Mouse (Mus musculus): ENCODE measurements at regions not wholly inside any gene's neighbourhood (a gene's known extent, or its start where the extent isn't known, plus 50 kb on each side); places are given as distances from the start of the nearest gene placed in this dataset.

DNA sequence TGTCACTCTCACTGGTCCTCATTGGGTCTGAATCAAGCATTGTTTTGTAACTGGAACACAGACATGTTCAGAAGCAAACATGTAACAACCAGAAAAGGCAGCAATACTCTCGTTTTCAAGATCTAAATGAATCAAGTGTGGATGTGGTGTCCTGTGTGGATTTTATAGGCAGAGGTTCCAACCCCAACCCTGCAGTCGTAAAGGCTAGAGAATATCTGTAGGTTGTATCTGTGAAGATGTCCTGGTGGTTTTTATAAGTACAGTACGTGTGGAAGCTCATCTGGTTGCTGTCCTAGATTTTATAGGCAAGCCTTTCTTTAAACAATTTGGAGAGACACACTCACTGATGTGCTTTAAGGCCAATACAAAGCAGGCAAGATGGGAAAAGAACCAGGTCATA, 518.8 kb upstream of the Atp11b start:
- DNase-seq (ENCODE audit: low spot score): no peak

DNA sequence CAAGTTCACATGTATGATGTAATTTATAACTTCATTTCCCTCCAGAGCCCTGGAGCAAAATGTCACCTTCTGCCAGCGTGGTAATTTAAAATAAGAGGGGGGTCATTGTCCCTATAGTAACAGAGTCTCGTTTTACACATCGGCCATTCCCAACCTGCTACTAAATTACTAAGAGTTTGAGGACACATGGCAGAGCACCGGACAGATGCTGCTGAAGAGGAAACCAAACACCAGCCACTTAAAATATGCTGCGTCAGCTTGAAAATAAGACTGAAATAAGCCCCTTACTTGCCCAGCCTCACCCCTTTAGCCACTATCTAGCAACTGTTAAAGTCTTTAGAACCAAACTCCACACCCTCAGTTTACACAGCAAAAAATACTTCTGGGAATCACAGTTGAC, 518.1 kb upstream of the Atp11b start:
- no peak for DNase-seq (ENCODE audit: low spot score)

DNA sequence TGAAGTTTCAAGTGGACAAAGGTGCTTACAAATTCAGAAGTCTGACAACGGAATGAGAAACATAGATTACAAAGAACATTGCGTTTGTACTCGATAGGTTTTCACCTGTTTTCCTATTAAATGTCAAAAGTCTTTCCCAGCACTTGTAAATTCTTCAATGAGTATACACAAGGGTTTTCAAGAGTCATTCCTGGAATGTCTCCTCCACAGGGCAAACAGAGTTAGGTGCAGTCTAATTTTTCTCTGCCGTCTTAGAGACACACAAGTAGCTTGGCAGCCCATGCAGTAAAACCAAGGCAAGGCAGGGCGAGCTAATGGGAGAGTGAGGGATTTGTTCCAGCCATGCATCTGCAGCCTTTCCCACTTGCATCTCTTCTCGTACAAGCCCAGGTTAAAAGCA, 516.6 kb upstream of the Atp11b start:
- no peak for DNase-seq (ENCODE audit: low spot score)

DNA sequence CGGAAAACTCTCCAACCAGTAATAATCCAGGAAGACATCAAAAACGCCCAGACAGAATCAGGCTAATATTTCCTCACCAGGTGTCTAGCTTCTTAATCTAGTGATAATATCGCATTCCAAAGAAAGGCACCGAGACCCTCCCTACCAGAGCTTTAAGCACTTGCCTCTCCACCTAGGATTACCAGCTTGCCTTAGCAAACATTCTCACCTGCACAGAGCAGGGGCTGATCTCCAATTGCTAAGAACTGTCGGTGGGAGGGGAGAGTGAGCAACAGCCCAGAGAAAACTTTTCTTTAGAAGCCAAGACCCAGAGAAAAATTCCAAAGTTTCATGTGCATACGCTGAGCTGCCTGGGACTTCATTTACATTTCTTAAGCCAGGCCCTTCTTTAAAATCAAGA, 511.6 kb upstream of the Atp11b start:
- DNase-seq (ENCODE audit: low spot score): no peak

DNA sequence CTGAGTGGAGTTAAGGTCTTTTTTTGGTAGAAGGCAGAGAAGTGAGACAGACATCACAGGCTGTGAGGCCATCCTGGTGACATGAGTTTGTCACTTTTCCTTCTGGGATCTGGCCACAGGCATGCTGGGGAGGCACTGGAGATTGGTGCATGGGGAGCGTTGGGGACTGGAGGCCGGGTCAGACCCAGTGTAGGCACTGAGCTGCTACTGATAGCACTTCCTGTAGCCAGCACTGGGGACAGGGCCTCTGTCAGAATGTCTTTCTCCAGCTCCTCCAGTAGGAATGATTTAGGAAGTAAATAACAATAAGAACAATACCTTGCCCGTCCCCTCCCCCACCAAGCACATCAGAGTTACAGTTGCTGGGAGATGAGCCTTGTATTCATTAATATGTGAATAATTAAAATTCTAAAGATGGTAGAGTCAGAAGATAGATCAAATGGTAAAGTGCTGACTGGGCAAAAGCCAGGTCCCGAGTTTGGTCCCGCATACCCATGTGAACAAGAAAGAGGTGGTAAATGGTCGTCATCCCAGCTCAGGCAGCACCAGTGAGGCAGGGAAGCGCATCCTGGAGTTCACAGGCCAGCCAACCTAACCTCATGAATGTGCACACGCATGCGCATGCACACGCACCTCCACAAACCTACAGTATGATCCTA, 510.9 kb upstream of the Atp11b start:
- DNase-seq (ENCODE audit: low spot score): no peak

DNA sequence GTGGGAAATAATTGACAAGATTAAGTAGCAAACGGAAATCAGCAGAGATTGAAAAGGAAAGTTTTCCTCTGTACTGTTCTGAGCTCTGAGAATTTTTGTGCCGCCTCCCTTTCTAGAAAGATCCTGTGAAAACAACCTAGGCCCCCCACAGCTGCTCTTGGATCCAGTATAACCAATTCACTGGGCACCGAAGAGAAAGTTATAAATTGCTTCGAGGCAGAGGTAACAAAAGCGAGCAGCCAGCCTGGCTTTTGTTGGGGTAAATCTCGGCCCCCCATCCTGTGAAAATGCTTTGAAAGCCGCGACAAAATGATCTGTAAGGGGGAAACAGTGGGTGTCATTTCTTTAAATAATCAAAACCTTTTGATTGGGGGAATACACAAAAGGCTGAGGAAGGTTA, 508.9 kb upstream of the Atp11b start:
- no peak for DNase-seq (ENCODE audit: low spot score)

DNA sequence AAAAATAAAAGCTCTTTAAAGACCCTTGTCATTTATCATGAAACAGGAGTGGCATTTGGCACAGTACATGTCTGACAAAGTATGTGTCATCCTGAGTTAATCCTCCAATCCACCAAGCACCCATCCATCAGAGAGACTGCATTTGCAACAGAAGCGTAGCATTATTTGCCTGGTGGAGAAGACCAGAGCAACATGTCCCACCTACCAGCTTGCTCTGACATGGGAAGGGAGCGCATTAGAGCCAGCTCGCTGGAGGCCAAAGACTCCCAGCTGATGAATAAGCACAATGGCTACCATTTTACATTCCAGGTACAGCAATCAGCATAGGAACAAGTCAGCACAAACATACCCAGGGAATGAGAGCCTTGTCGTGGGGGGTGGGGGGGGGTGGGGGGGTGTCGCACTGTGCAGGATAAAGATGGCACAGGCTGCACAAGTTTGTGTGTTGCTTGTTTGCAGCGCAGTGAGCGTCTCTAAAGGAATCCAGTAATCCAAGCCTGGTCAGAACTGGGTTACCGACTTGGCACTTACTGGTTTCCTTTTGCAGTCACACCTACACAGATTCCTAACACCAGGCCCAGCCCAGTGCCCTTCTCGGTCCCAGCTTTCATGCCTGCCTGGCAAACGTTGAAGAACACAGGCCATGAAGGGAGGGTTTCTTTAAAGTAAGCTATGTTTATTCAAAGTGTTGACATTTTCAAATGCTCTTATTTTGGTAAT, 507.8 kb upstream of the Atp11b start:
- DNase-seq (ENCODE audit: low spot score): no peak

DNA sequence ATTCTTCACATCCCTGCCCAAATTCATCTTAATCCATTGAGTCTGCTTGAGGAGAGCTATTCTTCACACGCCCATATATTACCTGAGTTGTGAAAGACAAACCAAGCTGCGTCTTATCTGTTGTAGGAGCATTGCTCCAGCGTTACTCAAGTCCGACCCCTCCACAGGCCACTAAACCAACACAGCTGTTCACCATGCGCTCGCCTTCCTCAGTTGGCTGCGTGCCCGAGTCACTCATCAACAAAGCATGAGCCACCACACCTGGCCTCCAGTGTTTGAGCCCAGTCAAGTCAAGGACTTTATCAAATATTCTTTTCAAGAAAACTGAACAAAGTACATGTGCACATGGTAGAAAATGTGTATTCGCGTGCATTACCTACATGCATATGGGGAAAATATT, 504.7 kb upstream of the Atp11b start:
- no peak for DNase-seq (ENCODE audit: low spot score)

DNA sequence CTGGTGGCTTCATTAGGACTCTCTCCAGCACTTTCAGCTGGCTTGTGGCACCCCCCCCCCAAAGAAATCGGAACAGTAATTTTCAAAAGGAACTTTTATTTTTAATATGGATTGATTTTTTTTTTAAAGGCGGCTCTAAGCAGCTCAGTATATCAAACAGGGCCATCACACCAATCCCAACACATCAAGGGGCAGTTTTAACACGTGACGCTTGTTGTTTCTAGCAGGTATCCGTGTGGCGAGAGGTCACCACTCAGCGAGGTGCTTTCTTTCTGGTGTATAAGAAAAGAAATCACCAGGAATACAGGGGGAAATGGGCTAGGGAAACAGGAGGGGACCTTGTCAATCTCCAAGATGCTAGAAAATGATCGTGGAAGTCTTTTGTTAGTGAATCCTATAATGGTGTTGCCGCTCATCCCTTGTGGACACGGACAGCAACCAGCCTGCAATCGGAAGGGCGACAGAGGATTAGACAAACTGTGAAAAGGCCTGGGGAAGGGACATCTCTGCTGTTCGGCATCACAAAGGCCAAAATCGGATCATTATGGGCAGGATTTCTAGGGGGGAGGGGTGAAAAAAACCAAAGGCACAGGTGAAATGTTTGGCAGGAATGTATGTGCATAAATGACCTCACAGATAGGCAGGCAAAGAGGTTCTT, 503.7 kb upstream of the Atp11b start:
- DNase-seq (ENCODE audit: low spot score): no peak

DNA sequence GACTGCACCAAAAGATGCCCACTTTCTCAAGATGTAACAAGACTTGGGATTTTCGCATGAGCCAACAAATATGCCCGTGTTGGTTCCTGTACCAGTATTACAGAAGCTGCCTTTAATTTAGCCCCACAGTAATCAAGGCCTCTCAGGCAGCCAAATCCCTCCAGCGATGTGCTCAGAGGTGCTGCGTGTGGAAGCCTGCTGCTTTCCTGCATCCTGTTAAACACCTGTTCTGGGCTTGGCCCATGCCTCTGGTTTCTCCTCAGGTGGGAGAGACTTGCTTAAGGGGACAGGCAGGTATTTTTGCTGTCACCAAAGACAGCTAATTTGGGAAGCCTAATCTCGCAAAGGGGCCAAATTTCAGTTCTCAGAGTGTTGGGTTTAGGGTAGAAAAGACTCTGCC, 500.0 kb upstream of the Atp11b start:
- DNase-seq (ENCODE audit: low spot score): no peak

DNA sequence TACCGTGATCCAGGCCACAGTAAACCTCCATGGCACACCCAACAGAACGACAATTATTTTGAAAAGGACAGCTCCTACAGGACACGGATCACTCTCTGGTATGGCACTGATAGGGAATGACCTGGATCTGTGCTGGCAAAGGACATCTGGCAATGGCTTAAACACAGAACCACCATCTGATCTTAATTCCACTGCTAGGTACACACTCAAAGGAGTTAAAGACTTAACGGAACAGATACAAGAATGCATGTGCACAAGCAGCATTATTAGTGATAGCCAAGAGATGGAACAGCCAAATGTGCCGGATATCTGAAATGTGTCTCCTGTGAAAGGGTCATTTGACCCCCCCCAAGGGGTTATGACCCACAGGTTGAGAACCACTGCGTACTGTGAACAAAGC, 493.0 kb upstream of the Atp11b start:
- DNase-seq (ENCODE audit: low spot score): no peak

DNA sequence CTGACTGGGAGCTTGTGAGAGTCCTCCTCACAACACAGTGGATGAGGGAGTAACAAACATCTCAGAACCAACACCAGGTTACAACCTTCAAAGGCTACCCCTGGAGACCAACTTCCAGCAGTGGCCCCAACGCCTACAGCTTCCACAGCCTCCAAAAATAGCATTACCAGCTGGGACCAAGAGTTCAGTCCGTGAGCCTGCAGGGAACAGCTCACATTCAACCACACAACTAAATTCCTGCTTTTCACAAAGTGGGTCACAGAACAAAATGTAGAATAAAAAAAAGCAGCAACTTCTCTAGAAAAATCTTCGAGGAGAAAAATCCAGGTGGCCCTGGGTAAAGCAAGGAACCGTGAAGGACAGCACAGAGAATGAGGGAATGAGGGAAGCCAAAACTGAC, 485.0 kb upstream of the Atp11b start:
- DNase-seq (ENCODE audit: low spot score): no peak

DNA sequence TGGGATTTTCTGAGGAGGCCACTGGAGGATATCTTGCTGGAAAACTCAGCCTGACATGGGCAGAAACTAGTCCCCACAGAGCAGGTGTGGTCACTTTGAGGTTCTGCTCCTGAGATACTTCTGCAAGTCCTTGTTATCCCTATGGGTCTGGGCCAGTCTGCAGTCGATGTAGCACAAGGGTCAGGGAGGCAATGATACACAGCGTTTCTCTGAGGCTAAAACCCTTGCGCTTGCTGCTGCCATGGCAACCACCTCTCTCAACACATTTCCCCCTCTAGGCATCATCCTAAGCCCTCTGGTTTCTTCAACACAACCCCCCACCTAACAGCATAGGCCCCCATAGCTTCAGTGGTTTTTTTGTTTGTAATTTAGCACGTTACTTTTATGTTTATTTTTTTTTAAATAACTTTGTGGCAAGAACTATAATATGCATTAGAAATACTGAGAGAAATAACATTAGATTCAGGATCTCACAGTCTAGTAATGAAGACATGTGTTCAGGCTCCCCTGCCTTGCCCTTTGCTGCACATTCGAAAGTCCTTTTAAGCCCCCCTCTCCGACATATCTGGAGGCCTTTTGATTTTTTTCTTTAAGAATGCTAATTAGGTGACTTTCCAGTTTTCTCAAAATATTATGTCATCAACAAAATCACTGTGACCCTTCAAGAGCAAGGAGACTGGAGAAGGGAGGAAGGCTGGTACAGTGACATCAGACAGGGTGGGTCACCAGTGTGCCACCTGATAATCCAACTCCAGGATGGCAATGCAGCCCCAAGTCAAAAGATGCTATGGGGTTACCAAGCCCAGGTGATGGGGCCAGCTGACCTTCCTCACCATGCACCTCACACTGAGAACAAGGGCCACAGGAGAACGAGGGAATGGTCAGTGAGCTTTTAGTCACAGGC, 483.7 kb upstream of the Atp11b start:
- DNase-seq (ENCODE audit: low spot score): peak; percentile 48

DNA sequence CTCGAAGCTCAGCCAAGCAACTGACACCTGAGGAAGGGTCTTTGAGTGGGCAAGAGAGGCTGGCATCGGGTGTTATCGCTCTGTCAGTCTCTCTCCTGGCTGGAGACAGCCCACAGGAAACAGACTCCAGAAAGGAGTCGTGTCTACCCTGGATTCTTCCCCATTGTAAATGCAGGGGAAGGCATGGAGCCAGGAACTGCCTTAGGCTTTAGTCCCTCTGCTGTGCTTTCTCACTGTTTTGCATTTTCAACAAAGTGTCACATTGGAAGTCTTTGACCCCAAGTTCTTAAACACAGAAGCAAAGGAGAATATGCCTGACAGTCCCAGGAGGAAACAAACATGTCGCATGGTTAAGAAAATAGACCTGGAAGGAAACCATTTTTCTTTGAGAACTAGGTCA, 480.4 kb upstream of the Atp11b start:
- no peak for DNase-seq (ENCODE audit: low spot score)

DNA sequence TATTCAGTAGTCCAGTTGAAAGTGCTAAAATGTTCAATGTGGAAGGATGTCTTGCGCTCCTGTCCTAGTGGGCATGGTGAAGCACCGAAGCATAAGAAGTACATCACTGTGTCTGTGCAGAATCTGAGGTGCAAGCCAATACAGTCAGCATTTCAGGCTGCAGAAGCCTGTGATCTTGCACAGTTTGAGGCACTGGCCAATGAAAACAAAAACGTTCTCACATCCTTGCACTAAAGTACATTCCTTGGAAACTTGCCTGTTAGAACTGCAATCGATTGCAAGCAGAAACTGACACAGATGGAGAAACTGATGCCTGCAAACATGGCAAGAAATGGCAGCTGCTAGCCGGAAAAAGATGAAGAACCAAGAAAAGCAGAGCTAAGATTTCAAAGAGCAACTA, 472.9 kb upstream of the Atp11b start:
- no peak for DNase-seq (ENCODE audit: low spot score)

DNA sequence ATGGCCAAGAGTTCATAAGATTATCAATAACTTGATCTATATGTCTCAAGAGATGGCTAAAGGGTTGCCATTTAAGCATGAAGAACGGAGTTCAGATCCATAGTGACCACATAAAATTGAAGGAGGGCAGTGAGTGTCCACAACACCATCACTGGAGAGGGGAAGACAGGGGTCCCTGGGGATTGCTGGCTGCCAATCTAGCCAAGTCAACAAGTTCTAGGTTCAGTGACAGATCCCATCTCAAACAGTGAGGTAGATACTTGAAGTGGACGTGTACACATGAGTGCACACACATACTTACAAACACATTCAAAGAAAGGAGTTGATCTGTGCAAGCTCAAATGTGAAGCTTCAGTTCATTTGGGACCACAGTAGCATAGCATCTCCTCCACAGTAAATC, 471.8 kb upstream of the Atp11b start:
- DNase-seq (ENCODE audit: low spot score): no peak

DNA sequence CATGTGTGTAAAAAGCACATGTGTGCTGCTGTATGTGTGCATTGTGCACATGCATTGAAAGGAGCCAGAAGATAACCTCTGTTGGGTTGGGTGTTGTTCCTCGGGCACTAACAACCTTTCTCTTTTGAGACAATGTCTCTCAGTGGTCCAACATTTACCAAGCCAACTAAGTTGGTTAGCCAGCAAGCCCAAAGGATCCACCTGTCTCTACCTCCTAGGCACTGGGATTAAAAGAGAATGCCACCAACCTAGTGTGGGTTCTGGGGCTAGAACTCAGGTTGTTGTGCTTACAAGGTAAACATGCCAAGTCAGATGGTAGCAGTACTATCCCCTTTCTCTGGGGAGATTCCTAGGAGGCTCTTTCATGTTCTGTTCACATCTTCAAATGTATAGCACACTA, 459.1 kb upstream of the Atp11b start:
- no peak for DNase-seq (ENCODE audit: low spot score)

DNA sequence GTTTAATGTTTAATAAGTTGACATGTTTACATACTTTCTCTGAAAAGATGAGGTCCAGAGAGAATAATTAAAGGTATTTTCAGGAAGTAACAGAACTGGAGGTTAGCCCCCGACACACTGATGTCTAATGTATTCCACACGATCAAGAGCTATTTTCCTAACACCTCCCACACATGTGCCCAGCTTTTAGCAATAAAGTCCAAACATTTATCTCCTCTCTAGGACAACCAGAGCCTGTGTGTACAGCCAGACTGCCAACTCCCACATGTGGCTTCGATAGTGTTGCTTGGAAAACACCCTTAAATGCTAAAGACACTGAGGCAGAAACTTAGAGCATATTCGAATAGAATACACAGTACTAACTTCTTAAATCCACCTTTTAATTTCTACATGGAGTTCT, 458.2 kb upstream of the Atp11b start:
- DNase-seq (ENCODE audit: low spot score): no peak

DNA sequence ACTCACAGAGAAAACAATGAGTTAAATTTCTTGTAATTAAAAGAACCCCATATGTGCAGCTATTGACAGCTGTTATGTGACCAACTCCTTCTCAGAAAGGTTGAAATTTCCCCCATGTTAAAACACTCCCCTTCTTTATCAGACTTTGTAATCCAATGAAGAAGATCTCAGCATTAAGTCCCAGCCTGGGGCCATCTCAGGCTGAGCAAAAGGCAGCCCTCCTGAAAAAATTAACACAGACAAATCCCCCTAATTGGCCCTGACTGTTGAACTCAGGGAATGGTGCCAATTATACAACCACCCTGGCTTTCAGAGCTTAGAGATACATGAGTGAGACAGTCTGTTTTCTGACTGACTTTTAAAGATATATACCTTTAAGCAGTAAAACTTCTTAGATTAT, 454.9 kb upstream of the Atp11b start:
- peak; percentile 51 for DNase-seq (ENCODE audit: low spot score)

DNA sequence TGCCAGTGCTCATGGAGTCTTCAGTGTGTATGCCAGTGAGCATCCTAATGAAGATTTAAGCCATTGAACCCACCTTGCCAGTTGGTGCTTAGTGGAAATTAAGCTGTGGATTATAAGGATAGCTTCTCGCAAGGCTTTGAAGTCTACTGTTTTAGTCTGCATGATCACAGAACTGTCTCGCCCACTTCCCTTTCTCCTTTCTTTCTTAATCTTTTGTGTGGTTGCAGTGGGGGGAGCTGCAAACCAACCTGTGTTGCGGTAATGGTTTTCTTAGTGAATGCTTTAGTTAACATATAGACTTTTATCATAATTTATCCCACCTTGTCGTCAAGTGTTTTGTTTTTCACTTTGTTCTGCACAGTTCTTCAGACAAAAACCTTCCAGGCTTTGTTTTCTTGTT, 447.9 kb upstream of the Atp11b start:
- no peak for DNase-seq (ENCODE audit: low spot score)

DNA sequence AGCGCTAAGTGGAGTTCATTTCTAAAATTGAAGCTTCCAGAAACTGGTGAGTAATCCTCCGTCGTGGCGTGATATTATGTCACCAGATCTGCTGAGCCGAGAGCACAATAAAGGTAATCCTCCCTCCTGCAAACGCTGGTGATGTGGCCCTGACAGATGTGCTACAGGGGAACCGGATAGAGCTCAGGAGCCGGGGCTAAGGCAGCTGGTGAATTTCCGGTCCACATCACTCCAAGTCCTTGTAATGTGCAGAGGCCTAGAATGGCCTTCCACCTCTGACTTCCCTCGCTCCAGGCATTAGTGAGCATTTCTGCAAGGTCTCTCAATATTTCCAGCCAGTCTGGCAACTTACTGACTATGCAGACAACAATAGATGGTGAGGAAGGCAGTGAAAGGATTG, 439.7 kb upstream of the Atp11b start:
- no peak for DNase-seq (ENCODE audit: low spot score)

DNA sequence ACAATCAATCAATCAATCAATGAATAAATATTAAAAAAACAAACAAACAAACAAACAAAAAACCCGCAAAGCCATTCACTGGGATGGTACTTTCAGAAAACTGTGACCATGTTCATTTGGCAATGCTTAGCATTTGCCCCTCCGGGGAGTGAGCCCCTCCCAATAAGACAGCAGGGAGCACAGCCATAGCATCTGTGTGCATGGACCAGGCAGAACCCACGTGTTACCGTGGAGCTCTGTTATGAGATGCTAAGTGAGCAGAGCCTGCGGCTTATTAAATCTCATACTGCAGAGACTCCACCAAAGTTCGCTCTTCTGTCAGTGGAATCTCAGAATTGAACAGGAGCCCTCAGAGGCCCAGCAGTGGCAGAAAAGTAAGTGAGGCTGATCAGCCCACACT, 438.7 kb upstream of the Atp11b start:
- no peak for DNase-seq (ENCODE audit: low spot score)

DNA sequence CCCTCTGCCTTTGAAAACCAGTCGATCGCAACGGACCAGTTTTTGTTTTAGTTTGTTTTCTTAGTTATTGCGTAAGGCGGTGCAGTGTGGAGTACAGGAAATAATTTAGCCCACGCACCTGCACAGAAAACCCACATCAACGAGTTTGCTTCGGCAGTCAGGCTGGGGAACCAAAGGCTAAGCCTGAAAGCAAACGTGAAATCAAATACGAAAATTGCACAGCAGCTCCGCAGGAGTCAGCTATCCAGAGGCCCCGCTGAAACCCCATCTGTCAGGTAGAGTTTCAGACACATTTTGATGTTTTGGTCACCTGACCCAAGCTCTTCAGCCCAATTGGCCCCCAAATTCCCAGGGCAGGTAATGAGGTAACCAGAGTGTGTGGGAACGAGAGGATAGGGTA, 435.6 kb upstream of the Atp11b start:
- no peak for DNase-seq (ENCODE audit: low spot score)

Data from retina, embryonic 14.5 days (tissue).